Mouse (Mus musculus) thymus, postnatal 36 days (tissue): ENCODE data around the gene Gypa.
A peak's percentile ranks its signal among the peaks of the same experiment; 100 is the strongest.

Source experiments
- DNase-seq, 2 experiments: peaks; one replicate each; pipeline ENCODE4 v3.0.0; 2022; ENCODE audit warnings: mixed read lengths in 2 of 2

Gypa gene

GRCm38 (mm10) chr8:80493523-80494345 lies at the start of gene Gypa:
TSS of gene Gypa (plus strand) at chr8:80493781.
- no peak for DNase-seq

- no peak for DNase-seq
Observed at GRCm38 (mm10) chr8:80444534-80445072, 49.0 kb upstream of the Gypa start.

GRCm38 (mm10) chr8:80447217-80447616 lies 46.4 kb upstream of the Gypa start:
- DNase-seq, result no peak

GRCm38 (mm10) chr8:80451938-80452690 lies 41.5 kb upstream of the Gypa start:
- DNase-seq, result no peak

GRCm38 (mm10) chr8:80463450-80463917 lies 30.1 kb upstream of the Gypa start:
- no peak for DNase-seq

GRCm38 (mm10) chr8:80474971-80475370 lies 18.6 kb upstream of the Gypa start:
- no peak for DNase-seq

GRCm38 (mm10) chr8:80478156-80478555 lies 15.4 kb upstream of the Gypa start:
- DNase-seq, result no peak

- no peak for DNase-seq
Observed at GRCm38 (mm10) chr8:80479129-80479528, 14.5 kb upstream of the Gypa start.

- DNase-seq, result no peak
Observed at GRCm38 (mm10) chr8:80482173-80482572, 11.4 kb upstream of the Gypa start.

GRCm38 (mm10) chr8:80482822-80483774 lies 10.5 kb upstream of the Gypa start:
- DNase-seq, result no peak

- no peak for DNase-seq
Observed at GRCm38 (mm10) chr8:80491562-80491961, 2.0 kb upstream of the Gypa start.

GRCm38 (mm10) chr8:80492987-80493441 lies 567 bp upstream of the Gypa start:
- peak; percentile 59 to 60 for DNase-seq

- no peak for DNase-seq
Observed at GRCm38 (mm10) chr8:80494346-80494660, 722 bp downstream of the Gypa start.

- no peak for DNase-seq
Observed at GRCm38 (mm10) chr8:80494819-80495218, 1.2 kb downstream of the Gypa start.

GRCm38 (mm10) chr8:80495527-80495926 lies 1.9 kb downstream of the Gypa start:
- DNase-seq, result no peak

GRCm38 (mm10) chr8:80497323-80497722 lies 3.7 kb downstream of the Gypa start:
- no peak for DNase-seq

- DNase-seq, result no peak
Observed at GRCm38 (mm10) chr8:80500244-80500643, 6.7 kb downstream of the Gypa start.

GRCm38 (mm10) chr8:80500773-80501172 lies 7.2 kb downstream of the Gypa start:
- DNase-seq, result no peak

- DNase-seq, result no peak
Observed at GRCm38 (mm10) chr8:80501283-80501682, 7.7 kb downstream of the Gypa start.

- DNase-seq, result no peak
Observed at GRCm38 (mm10) chr8:80526382-80527355, 33.1 kb downstream of the Gypa start.

- DNase-seq, result no peak
Observed at GRCm38 (mm10) chr8:80541836-80542235, 48.3 kb downstream of the Gypa start.
